Mouse (Mus musculus) yolk sac, embryonic 10.5 days (tissue): ENCODE data around the gene Pip5k1b.

Experiments
- DNase-seq: peaks from one replicate; pipeline ENCODE4 v3.0.0-alpha.2; 2017; ENCODE audit warnings: low spot score

Gene Pip5k1b

GRCm38 (mm10) chr19:24416975-24417658, 138.6 kb downstream of the Pip5k1b start:
- no peak for DNase-seq

GRCm38 (mm10) chr19:24415778-24416621, 139.7 kb downstream of the Pip5k1b start:
- no peak for DNase-seq

GRCm38 (mm10) chr19:24408863-24409564, 146.7 kb downstream of the Pip5k1b start:
- DNase-seq, result no peak

- DNase-seq, result no peak
These were observed 151.0 kb downstream of the Pip5k1b start for GRCm38 (mm10) chr19:24404716-24405115.

GRCm38 (mm10) chr19:24403245-24403644, 152.4 kb downstream of the Pip5k1b start:
- no peak for DNase-seq

- no peak for DNase-seq
These were observed 161.8 kb downstream of the Pip5k1b start for GRCm38 (mm10) chr19:24393920-24394319.

- peak; percentile 45 for DNase-seq
These were observed 164.0 kb downstream of the Pip5k1b start for GRCm38 (mm10) chr19:24391519-24392251.

GRCm38 (mm10) chr19:24386956-24387865, 168.5 kb downstream of the Pip5k1b start:
- DNase-seq, result no peak

GRCm38 (mm10) chr19:24378470-24378869, 177.2 kb downstream of the Pip5k1b start:
- DNase-seq, result no peak

GRCm38 (mm10) chr19:24371763-24372640, 183.7 kb downstream of the Pip5k1b start:
- DNase-seq, result no peak

- DNase-seq, result no peak
These were observed 187.3 kb downstream of the Pip5k1b start for GRCm38 (mm10) chr19:24368419-24368818.

- no peak for DNase-seq
These were observed 187.9 kb downstream of the Pip5k1b start for GRCm38 (mm10) chr19:24367722-24368121.

GRCm38 (mm10) chr19:24366747-24367146, 188.9 kb downstream of the Pip5k1b start:
- no peak for DNase-seq

GRCm38 (mm10) chr19:24362626-24363321, 192.9 kb downstream of the Pip5k1b start:
- DNase-seq, result no peak

GRCm38 (mm10) chr19:24359270-24359669, 196.4 kb downstream of the Pip5k1b start:
- no peak for DNase-seq

GRCm38 (mm10) chr19:24352298-24352959, 203.2 kb downstream of the Pip5k1b start:
- DNase-seq, result no peak

- no peak for DNase-seq
These were observed 211.2 kb downstream of the Pip5k1b start for GRCm38 (mm10) chr19:24344501-24344900.

- no peak for DNase-seq
These were observed 212.9 kb downstream of the Pip5k1b start for GRCm38 (mm10) chr19:24342786-24343185.
